Mouse (Mus musculus) kidney, adult 2 months (tissue): ENCODE measurements at regions not wholly inside any gene's neighbourhood (a gene's known extent, or its start where the extent isn't known, plus 50 kb on each side); places are given as distances from the start of the nearest gene placed in this dataset.

ENCODE experiments used
- CTCF ChIP-seq: fragments of 200-500 bp; conservative IDR thresholded peaks from 2 replicates; pipeline ENCODE4 v1.5.1; 2011; ENCODE audit warnings: low read depth, mild to moderate bottlenecking, control low read depth, low read length, moderate library complexity, mixed read lengths; ENCODE audit not compliant: insufficient read depth, insufficient read length
- POLR2A ChIP-seq: fragments of 200-500 bp; IDR thresholded peaks from one replicate; pipeline ENCODE4 v1.6.1; 2011; ENCODE audit warnings: low read depth, low read length, control low read depth

DNA sequence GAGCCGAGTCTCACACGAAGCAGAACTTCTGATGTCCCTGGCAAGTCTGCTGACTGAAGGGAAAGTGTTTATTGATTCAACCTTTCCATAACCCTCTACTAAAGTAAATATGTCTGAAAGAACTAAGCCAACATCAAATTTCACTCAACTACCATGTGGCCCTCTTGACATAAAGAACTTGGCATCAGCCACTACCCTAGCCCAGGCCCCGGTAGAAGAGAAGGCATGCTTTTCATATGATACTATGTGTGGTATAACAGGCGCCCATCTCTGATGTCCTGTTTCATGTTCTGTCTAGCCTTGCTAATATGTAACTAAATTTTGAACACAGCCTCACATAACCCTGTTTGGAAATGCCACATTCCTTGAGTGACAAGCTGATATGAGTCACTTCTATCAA is 811.0 kb upstream of the Sox9 start:
- no peak for TF ChIP-seq CTCF
- TF ChIP-seq POLR2A: no peak
